ENCODE assay signal across 8 mouse cellular contexts in genomic region chr2:120567798-120568320, GRCm38 (mm10). TPM values are rescaled to one million over a fixed set of nuclear protein-coding genes. Genes with fewer than 3 reads are reported as not detected.
DNase-seq lines count a peak whose midpoint lies in the region; ATAC-seq and TF ChIP-seq lines count a peak whose summit lies in the region.

No protein-coding gene starts in this region.

- TF ChIP-seq CTCF in liver, embryonic 14.5 days (IDR thresholded peaks at IDR 0.05; ENCODE audit: low read depth), result no peak

- no peak for DNase-seq in cerebellum, adult 9-10 months
- peak; percentile 19 for DNase-seq in 416B (ENCODE audit: low read depth)
- no peak for DNase-seq in liver, embryonic 14.5 days (ENCODE audit: low read depth in 3 of 3, low spot score in 3 of 3)
- DNase-seq in adrenal gland, postnatal 10 days, result no peak
- DNase-seq in left cerebral cortex, postnatal 10 days (ENCODE audit: extremely low spot score in 1 of 2, low spot score in 2 of 2), result no peak
- no peak for DNase-seq in ovary, adult 18-20 months (ENCODE audit: low spot score)

- peak; percentile 67 for ATAC-seq in cerebellum, adult (ENCODE audit: insufficient number of reproducible peaks, low FRiP score, low TSS enrichment)
- ATAC-seq in forebrain, embryonic 13.5 days, result peak; percentile 68
- ATAC-seq in liver, embryonic 14.5 days (ENCODE audit: insufficient read depth), result peak; percentile 69

- H3K4me2 ChIP-seq in forebrain, embryonic 13.5 days, result peak overlapping the region; percentile 84
- peak overlapping the region; percentile 78 for H3K4me2 ChIP-seq in liver, embryonic 14.5 days (ENCODE audit: low read depth)

- H3K9ac ChIP-seq in forebrain, embryonic 13.5 days, result peak overlapping the region; percentile 73
- peak overlapping the region; percentile 79 for H3K9ac ChIP-seq in liver, embryonic 14.5 days (replicated peaks)

- TF ChIP-seq EP300 in liver, embryonic 14.5 days (IDR thresholded peaks at IDR 0.05; ENCODE audit: low read depth), result no peak

- H3K4me3 ChIP-seq in forebrain, embryonic 13.5 days, result peak overlapping the region; percentile 64
- H3K4me3 ChIP-seq in liver, embryonic 14.5 days (ENCODE audit: insufficient read depth in 1 of 2, low read depth in 2 of 2, low read length in 2 of 2), result peak overlapping the region; percentile 74 to 97

- H3K36me3 ChIP-seq in forebrain, embryonic 13.5 days (ENCODE audit: poor library complexity, severe bottlenecking), result peaks cover 9% of the 10 kb centered on the region; the same call in 1 of the 2 replicates
- peaks cover 6% of the 10 kb centered on the region; the same call in 1 of the 2 replicates for H3K36me3 ChIP-seq in liver, embryonic 14.5 days (replicated peaks; ENCODE audit: control insufficient read depth, insufficient read depth, low read depth)

- H3K9me3 ChIP-seq in forebrain, embryonic 13.5 days (replicated peaks), result no peaks in the 10 kb centered on the region
- no peaks in the 10 kb centered on the region for H3K9me3 ChIP-seq in liver, embryonic 14.5 days (ENCODE audit: control insufficient read depth, low read length)

- 1% methylated on average over 22 of the region's 22 CpGs for WGBS in forebrain, embryonic 13.5 days
- WGBS in liver, embryonic 14.5 days (ENCODE audit: insufficient replicate concordance), result 0% methylated on average over 22 of the region's 22 CpGs

- no peak overlapping the region for H3K27ac ChIP-seq in forebrain, embryonic 13.5 days
- H3K27ac ChIP-seq in liver, embryonic 14.5 days, result peak overlapping the region; percentile 56

- intact Hi-C loops in left cerebral cortex, postnatal 10 days (cut with DNase I), result loop anchor here (10.0 kb wide), 1 partner anchor 87 kb away; no protein-coding TSS in a partner anchor

- no peaks in the 10 kb centered on the region for H3K27me3 ChIP-seq in forebrain, embryonic 13.5 days
- no peaks in the 10 kb centered on the region for H3K27me3 ChIP-seq in liver, embryonic 14.5 days (ENCODE audit: control insufficient read depth, insufficient read depth, low read length)

- H3K4me1 ChIP-seq in forebrain, embryonic 13.5 days, result peaks cover 21% of the 10 kb centered on the region
- peaks cover 16 to 24% of the 10 kb centered on the region in 2 experiments for H3K4me1 ChIP-seq in liver, embryonic 14.5 days (replicated peaks; ENCODE audit: control insufficient read depth in 2 of 2, insufficient read depth in 2 of 2, low read length in 1 of 2)

RNA-seq across cellular contexts. Expression of gene Snap23, which starts 0.4 kb away (rescaled TPM):
- 21.5 and 25.0 TPM in 2 replicates for polyA plus RNA-seq in forebrain, embryonic 13.5 days (2015; fragmentation: Nextera tagmentation; extraction: Ambion mirVana)
- 10.7 and 15.6 TPM in 2 replicates for polyA plus RNA-seq in liver, embryonic 14.5 days (2012; rRNA removed)
- 23.5 and 23.9 TPM in 2 replicates for polyA plus RNA-seq in liver, embryonic 14.5 days (2014; fragmentation: Nextera tagmentation; extraction: Ambion mirVana)
- total RNA-seq in adrenal gland, postnatal 10 days (2021), result 10 to 100 TPM; 45.7 to 53.2 TPM
- 10 to 100 TPM; 16.5 to 17.4 TPM for total RNA-seq in left cerebral cortex, postnatal 10 days (2021)

RNA-seq across cellular contexts. Expression of gene Zfp106, which starts 4.2 kb away (rescaled TPM):
- polyA plus RNA-seq in forebrain, embryonic 13.5 days (2015; fragmentation: Nextera tagmentation; extraction: Ambion mirVana), result 48.4 and 54.2 TPM in 2 replicates
- 10.3 and 13.8 TPM in 2 replicates for polyA plus RNA-seq in liver, embryonic 14.5 days (2012; rRNA removed)
- 19.1 and 19.9 TPM in 2 replicates for polyA plus RNA-seq in liver, embryonic 14.5 days (2014; fragmentation: Nextera tagmentation; extraction: Ambion mirVana)
- 100 to 1,000 TPM in 1 of 2 experiments, 10 to 100 TPM in 1; 85.6 to 107 TPM for total RNA-seq in adrenal gland, postnatal 10 days (2021)
- total RNA-seq in left cerebral cortex, postnatal 10 days (2021), result 100 to 1,000 TPM in 1 of 2 experiments, 10 to 100 TPM in 1; 83.8 to 101 TPM

RNA-seq across cellular contexts. Expression of gene Haus2, which starts 41.3 kb away (rescaled TPM):
- 33.5 and 38.4 TPM in 2 replicates for polyA plus RNA-seq in forebrain, embryonic 13.5 days (2015; fragmentation: Nextera tagmentation; extraction: Ambion mirVana)
- polyA plus RNA-seq in liver, embryonic 14.5 days (2012; rRNA removed), result 5.8 and 7.4 TPM in 2 replicates
- 11.4 and 11.6 TPM in 2 replicates for polyA plus RNA-seq in liver, embryonic 14.5 days (2014; fragmentation: Nextera tagmentation; extraction: Ambion mirVana)
- 10 to 100 TPM; 14.1 to 14.9 TPM for total RNA-seq in adrenal gland, postnatal 10 days (2021)
- 10 to 100 TPM; 16.7 to 17.2 TPM for total RNA-seq in left cerebral cortex, postnatal 10 days (2021)

RNA-seq across cellular contexts. Expression of gene Lrrc57, which starts 41.5 kb away (rescaled TPM):
- polyA plus RNA-seq in forebrain, embryonic 13.5 days (2015; fragmentation: Nextera tagmentation; extraction: Ambion mirVana), result 34.5 and 37.2 TPM in 2 replicates
- 5.9 and 7.5 TPM in 2 replicates for polyA plus RNA-seq in liver, embryonic 14.5 days (2012; rRNA removed)
- polyA plus RNA-seq in liver, embryonic 14.5 days (2014; fragmentation: Nextera tagmentation; extraction: Ambion mirVana), result 8.6 TPM in 2 replicates
- 10 to 100 TPM; 13.5 to 18.1 TPM for total RNA-seq in adrenal gland, postnatal 10 days (2021)
- 10 to 100 TPM; 21.1 to 26.5 TPM for total RNA-seq in left cerebral cortex, postnatal 10 days (2021)
